Mouse (Mus musculus): Measurements from ENCODE around the gene Flnb. TPM values are rescaled to one million over a fixed set of nuclear protein-coding genes. Genes with fewer than 3 reads are reported as not detected.

The Flnb gene
- polyA plus RNA-seq, 1 experiment from 2014 or later, result 32.4 TPM

DNA sequence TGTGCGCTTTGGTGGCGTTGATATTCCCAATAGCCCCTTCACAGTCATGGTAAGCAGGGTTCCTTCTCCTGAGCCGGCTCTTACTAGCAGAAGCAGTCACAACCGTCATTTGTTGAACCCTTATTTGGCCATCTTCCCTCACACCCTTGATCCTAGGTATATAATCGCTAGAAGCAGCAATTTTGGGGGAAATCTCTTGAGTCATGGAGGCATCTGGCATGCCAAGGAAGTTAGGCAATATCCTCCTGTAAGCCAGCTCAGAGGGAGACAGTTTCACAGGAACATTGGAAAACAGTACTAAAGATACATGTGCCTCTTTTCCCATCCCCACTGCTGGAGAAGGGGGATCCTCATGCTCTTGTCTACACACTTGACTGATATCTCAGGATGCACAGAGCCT, 101.6 kb downstream of the Flnb start:
- Histone ChIP-seq H3K9me3 (replicated peaks) (no peaks in the 10 kb centered on the region), H3K4me2 (replicated peaks) (no peak overlapping the region), H3K9ac (no peak overlapping the region), H3K4me1 (no peaks in the 10 kb centered on the region), H3K27me3 (no peaks in the 10 kb centered on the region), H3K36me3 (peaks cover 81% of the 10 kb centered on the region), H3K4me3 (no peak overlapping the region), H3K27ac (no peak overlapping the region)
- ATAC-seq (ENCODE audit: low FRiP score), result no peak
- 93% methylated on average over 5 of the region's 5 CpGs for WGBS

DNA sequence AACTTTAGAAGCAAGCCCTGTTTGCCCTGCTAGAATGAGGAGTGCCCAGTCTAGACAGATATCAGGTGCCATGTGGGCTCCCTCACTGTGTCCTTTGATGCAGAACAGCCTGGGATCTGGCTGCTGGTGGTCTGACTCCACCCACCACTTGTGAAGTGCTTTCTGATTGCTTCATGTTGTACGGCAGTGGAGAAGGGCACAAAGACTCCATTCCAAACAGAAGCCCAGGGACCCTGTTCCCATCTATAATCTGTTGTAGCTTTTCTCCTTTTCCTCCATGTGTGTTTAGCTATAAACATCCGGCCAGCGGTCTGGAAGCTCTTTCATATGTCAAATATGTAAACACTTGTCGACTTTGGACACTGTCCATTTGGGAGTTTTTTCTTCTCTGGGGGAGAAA, 102.2 kb downstream of the Flnb start:
- no peaks in the 10 kb centered on the region for H3K9me3 ChIP-seq (replicated peaks)
- no peak for ATAC-seq (ENCODE audit: low FRiP score)
- no peaks in the 10 kb centered on the region for H3K27me3 ChIP-seq
- H3K4me2 ChIP-seq (replicated peaks), result no peak overlapping the region
- no peak overlapping the region for H3K27ac ChIP-seq
- H3K36me3 ChIP-seq, result peaks cover 79% of the 10 kb centered on the region
- no peaks in the 10 kb centered on the region for H3K4me1 ChIP-seq
- H3K4me3 ChIP-seq, result no peak overlapping the region
- no peak overlapping the region for H3K9ac ChIP-seq
- WGBS, result 89% methylated on average over 4 of the region's 4 CpGs

DNA sequence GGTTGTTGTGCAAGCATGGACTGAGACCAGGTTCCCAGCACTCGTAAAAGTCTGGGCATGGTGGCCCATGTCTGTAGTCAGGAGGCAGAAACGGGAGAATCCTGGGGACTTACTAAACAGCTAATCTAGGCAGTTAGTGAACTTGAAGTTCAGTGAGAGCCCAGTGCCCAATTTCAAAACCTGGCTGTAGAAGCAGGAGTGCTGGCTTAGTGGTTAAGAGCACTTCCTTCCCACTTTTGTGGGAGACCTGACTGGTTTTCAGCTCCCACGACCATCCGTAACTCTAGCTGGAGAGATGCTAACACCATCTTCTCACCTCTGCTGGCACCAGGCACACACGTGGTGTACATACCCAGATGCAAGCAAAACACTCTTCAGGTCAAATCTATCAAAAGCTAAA, 103.7 kb downstream of the Flnb start:
- no peak for ATAC-seq (ENCODE audit: low FRiP score)
- H3K36me3 ChIP-seq, result peaks cover 71% of the 10 kb centered on the region
- no peak overlapping the region for H3K4me3 ChIP-seq
- H3K9ac ChIP-seq, result no peak overlapping the region
- H3K4me1 ChIP-seq, result no peaks in the 10 kb centered on the region
- no peaks in the 10 kb centered on the region for H3K27me3 ChIP-seq
- H3K9me3 ChIP-seq (replicated peaks), result no peaks in the 10 kb centered on the region
- 94% methylated on average over 5 of the region's 5 CpGs for WGBS
- no peak overlapping the region for H3K4me2 ChIP-seq (replicated peaks)
- H3K27ac ChIP-seq, result no peak overlapping the region

DNA sequence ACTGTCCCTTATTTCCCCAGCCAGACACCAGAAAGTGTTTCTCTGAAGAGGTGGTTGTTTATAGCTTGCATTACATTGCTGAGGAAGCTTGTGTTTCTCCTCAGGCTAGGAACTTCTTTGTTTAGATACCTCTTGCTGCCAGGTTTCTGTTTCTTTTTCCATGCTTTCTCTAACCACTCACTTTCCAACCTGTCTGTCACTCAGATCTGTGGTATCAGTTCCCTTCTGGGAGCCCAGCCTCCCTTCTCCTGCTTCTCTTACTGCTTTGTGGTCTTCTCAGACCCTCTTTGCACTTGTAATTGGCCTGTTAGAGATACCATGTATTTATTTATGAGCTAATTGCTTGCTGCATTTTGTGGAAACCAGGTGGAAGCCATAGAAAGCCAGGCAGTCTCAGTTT, 105.9 kb downstream of the Flnb start:
- no peak overlapping the region for H3K4me3 ChIP-seq
- H3K27me3 ChIP-seq, result no peaks in the 10 kb centered on the region
- no peak for ATAC-seq (ENCODE audit: low FRiP score)
- no peaks in the 10 kb centered on the region for H3K9me3 ChIP-seq (replicated peaks)
- no peaks in the 10 kb centered on the region for H3K4me1 ChIP-seq
- H3K4me2 ChIP-seq (replicated peaks), result no peak overlapping the region
- peaks cover 60% of the 10 kb centered on the region for H3K36me3 ChIP-seq
- H3K27ac ChIP-seq, result no peak overlapping the region
- no peak overlapping the region for H3K9ac ChIP-seq

DNA sequence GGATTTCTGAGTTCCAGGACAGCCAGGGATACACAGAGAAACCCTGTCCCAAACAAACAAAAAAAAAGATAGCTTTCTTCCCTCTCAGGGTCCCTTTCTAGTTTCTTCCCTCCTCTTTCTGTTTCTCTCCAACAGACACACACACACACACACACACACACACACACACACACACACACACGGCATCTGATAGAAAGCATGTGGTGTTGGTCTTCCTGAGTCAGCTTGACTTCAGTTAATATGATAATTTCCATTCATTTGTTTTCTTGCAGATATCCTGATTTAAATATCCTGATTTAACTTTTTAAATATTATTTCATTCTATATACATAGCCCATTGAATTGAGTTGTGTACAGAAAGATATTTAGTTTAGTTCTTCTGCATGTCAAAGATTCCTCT, 110.6 kb downstream of the Flnb start:
- no peak overlapping the region for H3K27ac ChIP-seq
- no peak overlapping the region for H3K4me3 ChIP-seq
- H3K4me1 ChIP-seq, result no peaks in the 10 kb centered on the region
- H3K27me3 ChIP-seq, result no peaks in the 10 kb centered on the region
- peaks cover 64% of the 10 kb centered on the region for H3K36me3 ChIP-seq
- H3K9ac ChIP-seq, result no peak overlapping the region
- no peaks in the 10 kb centered on the region for H3K9me3 ChIP-seq (replicated peaks)
- no peak for ATAC-seq (ENCODE audit: low FRiP score)
- H3K4me2 ChIP-seq (replicated peaks), result no peak overlapping the region
- WGBS, result 80% methylated on average over 1 of the region's 1 CpGs

GRCm38 (mm10) chr14:7929029-7929428, 111.3 kb downstream of the Flnb start:
- no peak overlapping the region for H3K9ac ChIP-seq
- no peaks in the 10 kb centered on the region for H3K9me3 ChIP-seq (replicated peaks)
- H3K36me3 ChIP-seq, result peaks cover 64% of the 10 kb centered on the region
- no peak for ATAC-seq (ENCODE audit: low FRiP score)
- H3K4me1 ChIP-seq, result no peaks in the 10 kb centered on the region
- 86% methylated on average over 7 of the region's 7 CpGs for WGBS
- H3K27me3 ChIP-seq, result no peaks in the 10 kb centered on the region
- no peak overlapping the region for H3K4me2 ChIP-seq (replicated peaks)
- H3K27ac ChIP-seq, result no peak overlapping the region
- H3K4me3 ChIP-seq, result no peak overlapping the region

GRCm38 (mm10) chr14:7932151-7932550, 114.4 kb downstream of the Flnb start:
- H3K4me1 ChIP-seq, result peaks cover 4% of the 10 kb centered on the region; the same call in 1 of the 2 replicates
- peaks cover 66% of the 10 kb centered on the region for H3K36me3 ChIP-seq
- WGBS, result 94% methylated on average over 4 of the region's 4 CpGs
- no peaks in the 10 kb centered on the region for H3K27me3 ChIP-seq
- no peak for ATAC-seq (ENCODE audit: low FRiP score)
- H3K9me3 ChIP-seq (replicated peaks), result no peaks in the 10 kb centered on the region
- no peak overlapping the region for H3K9ac ChIP-seq
- no peak overlapping the region for H3K27ac ChIP-seq
- no peak overlapping the region for H3K4me2 ChIP-seq (replicated peaks)
- no peak overlapping the region for H3K4me3 ChIP-seq

GRCm38 (mm10) chr14:7934166-7934565, 116.4 kb downstream of the Flnb start:
- ATAC-seq (ENCODE audit: low FRiP score), result no peak
- Histone ChIP-seq H3K36me3 (peaks cover 63% of the 10 kb centered on the region), H3K4me3 (no peak overlapping the region), H3K9me3 (replicated peaks) (no peaks in the 10 kb centered on the region), H3K4me2 (replicated peaks) (no peak overlapping the region), H3K9ac (no peak overlapping the region), H3K27me3 (no peaks in the 10 kb centered on the region), H3K4me1 (peaks cover 5% of the 10 kb centered on the region; the same call in 1 of the 2 replicates), H3K27ac (no peak overlapping the region)
- WGBS, result 97% methylated on average over 7 of the region's 7 CpGs

- WGBS, result 19% methylated on average over 17 of the region's 17 CpGs
- Histone ChIP-seq H3K4me1 (peaks cover 5% of the 10 kb centered on the region; the same call in 1 of the 2 replicates), H3K9ac (no peak overlapping the region), H3K9me3 (replicated peaks) (no peaks in the 10 kb centered on the region), H3K4me2 (replicated peaks) (0 out of 2 replicates have a peak overlapping the region, but pooled peaks have one; percentile 32), H3K4me3 (no peak overlapping the region), H3K27ac (no peak overlapping the region), H3K36me3 (peaks cover 47% of the 10 kb centered on the region), H3K27me3 (no peaks in the 10 kb centered on the region)
- 0 out of 2 replicates have a peak, but pooled peaks have one; percentile 19 for ATAC-seq (ENCODE audit: low FRiP score)
Measured at GRCm38 (mm10) chr14:7937052-7937630, 119.4 kb downstream of the Flnb start.

GRCm38 (mm10) chr14:7938809-7939784, 121.3 kb downstream of the Flnb start:
- no peak for ATAC-seq (ENCODE audit: low FRiP score)
- no peak overlapping the region for H3K27ac ChIP-seq
- no peaks in the 10 kb centered on the region for H3K27me3 ChIP-seq
- no peak overlapping the region for H3K4me3 ChIP-seq
- WGBS, result 92% methylated on average over 19 of the region's 19 CpGs
- peaks cover 5% of the 10 kb centered on the region; the same call in 1 of the 2 replicates for H3K4me1 ChIP-seq
- H3K9me3 ChIP-seq (replicated peaks), result no peaks in the 10 kb centered on the region
- no peak overlapping the region for H3K4me2 ChIP-seq (replicated peaks)
- peaks cover 53% of the 10 kb centered on the region for H3K36me3 ChIP-seq
- no peak overlapping the region for H3K9ac ChIP-seq

DNA sequence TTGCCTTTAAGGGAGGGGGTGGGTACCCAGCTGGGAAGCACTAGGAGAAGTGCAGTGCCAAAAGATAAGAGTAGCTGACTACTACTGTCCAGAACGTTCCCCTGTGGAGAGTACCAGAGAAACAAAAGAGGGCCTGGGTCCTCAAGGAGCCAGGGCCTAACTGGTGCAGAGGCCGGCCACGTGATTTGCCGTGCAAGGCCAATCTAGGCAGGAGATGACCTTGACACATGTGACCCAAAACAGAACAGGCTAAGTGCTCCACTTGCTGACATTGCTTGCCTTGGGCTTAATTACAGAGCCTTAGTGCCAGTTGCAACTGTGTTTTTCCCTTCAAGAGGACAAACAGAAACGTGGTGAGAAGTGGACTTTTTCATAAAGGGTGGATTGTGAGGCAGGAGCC, 123.7 kb downstream of the Flnb start:
- no peak for ATAC-seq (ENCODE audit: low FRiP score)
- Histone ChIP-seq H3K9ac (no peak overlapping the region), H3K4me2 (replicated peaks) (no peak overlapping the region), H3K27me3 (no peaks in the 10 kb centered on the region), H3K4me1 (peaks cover 5% of the 10 kb centered on the region; the same call in 1 of the 2 replicates), H3K27ac (no peak overlapping the region), H3K4me3 (no peak overlapping the region), H3K9me3 (replicated peaks) (no peaks in the 10 kb centered on the region), H3K36me3 (peaks cover 45% of the 10 kb centered on the region)
- WGBS, result 76% methylated on average over 5 of the region's 5 CpGs

GRCm38 (mm10) chr14:7943101-7943800, 125.5 kb downstream of the Flnb start:
- H3K36me3 ChIP-seq, result peaks cover 48% of the 10 kb centered on the region
- H3K4me2 ChIP-seq (replicated peaks), result no peak overlapping the region
- H3K9me3 ChIP-seq (replicated peaks), result no peaks in the 10 kb centered on the region
- no peak overlapping the region for H3K27ac ChIP-seq
- no peaks in the 10 kb centered on the region for H3K4me1 ChIP-seq
- H3K27me3 ChIP-seq, result no peaks in the 10 kb centered on the region
- WGBS, result 78% methylated on average over 7 of the region's 7 CpGs
- no peak for ATAC-seq (ENCODE audit: low FRiP score)
- no peak overlapping the region for H3K9ac ChIP-seq
- H3K4me3 ChIP-seq, result no peak overlapping the region

Data from hindbrain, embryonic 12.5 days (tissue).